Mouse (Mus musculus): ENCODE data around the gene Gimap5. TPM values are rescaled to one million over a fixed set of nuclear protein-coding genes. Genes with fewer than 3 reads are reported as not detected.

Gene Gimap5
- 5.8 and 7.7 TPM in 2 replicates for polyA plus RNA-seq (2012; rRNA removed)

GRCm38 (mm10) chr6:48745959-48746889 lies at the start of gene Gimap5:
Gene Gimap5, plus strand, starts transcription at chr6:48746197.

GRCm38 (mm10) chr6:48718455-48718854 lies 27.5 kb upstream of the Gimap5 start, which contains the start of the genes Gm28053 and Gimap7:
Gene Gm28053, plus strand, starts transcription at chr6:48718607.
Gene Gimap7, plus strand, starts transcription at chr6:48718621.

GRCm38 (mm10) chr6:48738961-48739779 lies 6.8 kb upstream of the Gimap5 start, which contains the start of gene Gimap1:
Gene Gimap1, plus strand, starts transcription at chr6:48739054.

GRCm38 (mm10) chr6:48770696-48771095 lies 24.7 kb downstream of the Gimap5 start, which contains the start of gene Gimap3:
Gene Gimap3, minus strand, starts transcription at chr6:48770851.

Other genes starting within 250 kb of the Gimap5 start
- gene Atp6v0e2, start 208.6 kb upstream of the Gimap5 start, polyA plus RNA-seq (2012; rRNA removed), result 93.6 and 186 TPM in 2 replicates
- gene Lrrc61, start 191.4 kb upstream of the Gimap5 start, polyA plus RNA-seq (2012; rRNA removed), result 26.5 and 31.4 TPM in 2 replicates
- gene Rarres2, start 173.4 kb upstream of the Gimap5 start, polyA plus RNA-seq (2012; rRNA removed), result 217 TPM in 2 replicates
- not detected in 2 replicates for gene Gm45021, start 156.6 kb upstream of the Gimap5 start, polyA plus RNA-seq (2012; rRNA removed)
- gene Repin1, start 152.3 kb upstream of the Gimap5 start, polyA plus RNA-seq (2012; rRNA removed), result 147 and 149 TPM in 2 replicates
- gene Gm44965, start 152.3 kb upstream of the Gimap5 start, polyA plus RNA-seq (2012; rRNA removed), result 1.2 TPM in 1 of 2 replicates, not detected in the other
- gene Zfp775, start 144.1 kb upstream of the Gimap5 start, polyA plus RNA-seq (2012; rRNA removed), result 14.7 and 16.7 TPM in 2 replicates
- 10.9 and 17.7 TPM in 2 replicates for gene AI854703, start 119.4 kb upstream of the Gimap5 start, polyA plus RNA-seq (2012; rRNA removed)
- gene Gimap8, start 99.0 kb upstream of the Gimap5 start, polyA plus RNA-seq (2012; rRNA removed), result 1.4 and 1.5 TPM in 2 replicates
- gene Gimap9, start 70.1 kb upstream of the Gimap5 start, polyA plus RNA-seq (2012; rRNA removed), result 0.51 and 1.0 TPM in 2 replicates
- gene Gimap4, start 61.6 kb upstream of the Gimap5 start, polyA plus RNA-seq (2012; rRNA removed), result 2.6 and 6.6 TPM in 2 replicates
- 3.9 and 4.3 TPM in 2 replicates for gene Gimap6, start 38.0 kb upstream of the Gimap5 start, polyA plus RNA-seq (2012; rRNA removed)
- 0.30 TPM in 1 of 2 replicates, not detected in the other for gene Gm28053, start 27.6 kb upstream of the Gimap5 start, polyA plus RNA-seq (2012; rRNA removed)
- 0.16 and 0.21 TPM in 2 replicates for gene Gimap7, start 27.6 kb upstream of the Gimap5 start, polyA plus RNA-seq (2012; rRNA removed)
- 7.0 and 8.6 TPM in 2 replicates for gene Gimap1, start 7.1 kb upstream of the Gimap5 start, polyA plus RNA-seq (2012; rRNA removed)
- gene Gimap3, start 24.7 kb downstream of the Gimap5 start, polyA plus RNA-seq (2012; rRNA removed), result 1.3 and 1.7 TPM in 2 replicates
- 183 and 196 TPM in 2 replicates for gene Tmem176a, start 94.7 kb downstream of the Gimap5 start, polyA plus RNA-seq (2012; rRNA removed)
- gene Tmem176b, start 95.3 kb downstream of the Gimap5 start, polyA plus RNA-seq (2012; rRNA removed), result 431 and 645 TPM in 2 replicates
- 18.4 and 24.9 TPM in 2 replicates for gene Aoc1, start 126.7 kb downstream of the Gimap5 start, polyA plus RNA-seq (2012; rRNA removed)
- gene 1600015I10Rik, start 183.7 kb downstream of the Gimap5 start, polyA plus RNA-seq (2012; rRNA removed), result not detected in 2 replicates
- not detected in 2 replicates for gene Doxl2, start 228.8 kb downstream of the Gimap5 start, polyA plus RNA-seq (2012; rRNA removed)
- gene Svs1, start 240.7 kb downstream of the Gimap5 start, polyA plus RNA-seq (2012; rRNA removed), result not detected in 2 replicates

Measured in ovary, adult 2 months (tissue).